Mouse (Mus musculus) stomach, embryonic 14.5 days (tissue): ENCODE results near the gene Cdkl1. TPM values are rescaled to one million over a fixed set of nuclear protein-coding genes. Genes with fewer than 3 reads are reported as not detected.

Experiments used
- ATAC-seq: fragments of 200-750 bp; cut with Nextera tagmentation; 2 replicates; pipeline ENCODE4 v1.8.0; 2017; ENCODE audit warnings: low read depth, moderate TSS enrichment; ENCODE audit not compliant: insufficient number of reproducible peaks, insufficient read depth, low FRiP score
- H3K27ac ChIP-seq: fragments of 300-500 bp; sonication (generic); 2 replicates; pipeline ENCODE4 v1.5.1; 2014; ENCODE audit warnings: mild to moderate bottlenecking, low read length, moderate library complexity, mixed read lengths
- H3K27me3 ChIP-seq: fragments of 300-500 bp; sonication (generic); 2 replicates; pipeline ENCODE4 v1.6.1; 2014; ENCODE audit warnings: low read length, control low read depth, mixed read lengths; ENCODE audit not compliant: control insufficient read depth, insufficient read depth
- H3K36me3 ChIP-seq: fragments of 300-500 bp; sonication (generic); 2 replicates; pipeline ENCODE4 v1.6.1; 2014; ENCODE audit warnings: mild to moderate bottlenecking, control low read depth, low read length, moderate library complexity, mixed read lengths; ENCODE audit not compliant: control insufficient read depth, insufficient read depth
- H3K4me1 ChIP-seq: fragments of 300-500 bp; sonication (generic); 2 replicates; pipeline ENCODE4 v1.6.1; 2014; ENCODE audit warnings: low read length, control low read depth, mixed read lengths; ENCODE audit not compliant: control insufficient read depth, insufficient read depth
- H3K4me2 ChIP-seq: fragments of 300-500 bp; sonication (generic); replicated peaks from 2 replicates; pipeline ENCODE4 v1.6.1; 2014; ENCODE audit warnings: low read depth, low read length, control low read depth
- H3K4me3 ChIP-seq: fragments of 300-500 bp; sonication (generic); 2 replicates; pipeline ENCODE4 v1.5.1; 2014; ENCODE audit warnings: low read depth, low read length, control low read depth
- H3K9ac ChIP-seq: fragments of 300-500 bp; sonication (generic); replicated peaks from 2 replicates; pipeline ENCODE4 v1.6.1; 2014; ENCODE audit warnings: low read depth, mild to moderate bottlenecking, control low read depth, low read length, moderate library complexity, mixed read lengths
- H3K9me3 ChIP-seq: fragments of 300-500 bp; sonication (generic); 2 replicates; pipeline ENCODE4 v1.6.1; 2016; ENCODE audit warnings: low read depth, low read length, control low read depth; ENCODE audit not compliant: control insufficient read depth
- WGBS: fragments of 180-500 bp; shearing (Covaris S2); extraction: QIAGEN DNeasy Blood & Tissue Kit; methylation state at CpG from one replicate; pipeline ENCODE4 v1.1.7; 2014; 5-methylcytosine and 5-hydroxymethylcytosine counted together
- polyA plus RNA-seq: library from polyadenylated mRNA; unstranded; fragments of >200 nt; fragmentation: Nextera tagmentation; extraction: Ambion mirVana; gene quantifications from 2 replicates; pipeline ENCODE4 v1.2.1, GENCODE M21; 2014

Gene Cdkl1
- polyA plus RNA-seq, 1 experiment from 2014 or later: 1.1 TPM

DNA sequence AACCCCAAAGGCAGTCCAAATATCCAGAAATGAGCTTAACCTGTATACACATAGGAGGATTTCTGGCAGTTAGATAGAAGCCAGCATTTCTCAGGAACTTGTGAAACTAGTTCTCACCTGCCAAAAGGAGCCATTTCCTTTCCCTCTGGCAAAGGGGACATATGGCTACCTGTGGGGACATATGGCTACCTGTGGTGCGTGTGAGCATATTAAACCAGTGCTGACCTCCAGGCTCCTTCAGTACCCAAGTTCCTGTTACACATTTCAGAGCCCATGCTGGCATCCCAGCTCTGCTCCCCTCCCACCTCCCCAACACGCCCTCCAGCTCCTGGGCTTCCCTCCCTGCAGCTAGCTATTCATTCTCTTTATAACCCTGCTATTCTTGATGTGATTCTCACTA, 22.5 kb upstream of the Cdkl1 start:
- H3K4me3 ChIP-seq: no peak overlapping the region
- H3K27me3 ChIP-seq: no peaks in the 10 kb centered on the region
- H3K27ac ChIP-seq: no peak overlapping the region
- H3K4me1 ChIP-seq: peaks cover 15% of the 10 kb centered on the region; the same call in 1 of the 2 replicates
- no peaks in the 10 kb centered on the region for H3K9me3 ChIP-seq
- H3K4me2 ChIP-seq: no peak overlapping the region
- H3K36me3 ChIP-seq: peaks cover 31% of the 10 kb centered on the region
- 66% methylated on average over 2 of the region's 2 CpGs for WGBS
- no peak for ATAC-seq
- no peak overlapping the region for H3K9ac ChIP-seq

GRCm38 (mm10) chr12:69812986-69813385, 21.9 kb upstream of the Cdkl1 start:
- Histone ChIP-seq H3K4me2 (no peak overlapping the region), H3K4me3 (no peak overlapping the region), H3K9ac (no peak overlapping the region), H3K4me1 (peaks cover 15% of the 10 kb centered on the region; the same call in 1 of the 2 replicates), H3K27ac (no peak overlapping the region), H3K36me3 (peaks cover 30% of the 10 kb centered on the region), H3K27me3 (no peaks in the 10 kb centered on the region), H3K9me3 (no peaks in the 10 kb centered on the region)
- WGBS: 48% methylated on average over 3 of the region's 3 CpGs
- ATAC-seq: no peak

GRCm38 (mm10) chr12:69811976-69812375, 20.9 kb upstream of the Cdkl1 start:
- Histone ChIP-seq H3K9ac (no peak overlapping the region), H3K27ac (no peak overlapping the region), H3K4me1 (peaks cover 15% of the 10 kb centered on the region; the same call in 1 of the 2 replicates), H3K36me3 (peaks cover 21% of the 10 kb centered on the region), H3K4me2 (no peak overlapping the region), H3K4me3 (no peak overlapping the region), H3K27me3 (no peaks in the 10 kb centered on the region), H3K9me3 (no peaks in the 10 kb centered on the region)
- WGBS: 27% methylated on average over 1 of the region's 1 CpGs
- ATAC-seq: no peak

- Histone ChIP-seq H3K4me1 (peaks cover 13% of the 10 kb centered on the region; the same call in 1 of the 2 replicates), H3K9me3 (no peaks in the 10 kb centered on the region), H3K4me2 (no peak overlapping the region), H3K36me3 (peaks cover 17% of the 10 kb centered on the region), H3K27me3 (no peaks in the 10 kb centered on the region), H3K27ac (no peak overlapping the region), H3K9ac (no peak overlapping the region), H3K4me3 (no peak overlapping the region)
- no peak for ATAC-seq
- 60% methylated on average over 3 of the region's 3 CpGs for WGBS
Observed at GRCm38 (mm10) chr12:69809439-69809838, 18.4 kb upstream of the Cdkl1 start.

DNA sequence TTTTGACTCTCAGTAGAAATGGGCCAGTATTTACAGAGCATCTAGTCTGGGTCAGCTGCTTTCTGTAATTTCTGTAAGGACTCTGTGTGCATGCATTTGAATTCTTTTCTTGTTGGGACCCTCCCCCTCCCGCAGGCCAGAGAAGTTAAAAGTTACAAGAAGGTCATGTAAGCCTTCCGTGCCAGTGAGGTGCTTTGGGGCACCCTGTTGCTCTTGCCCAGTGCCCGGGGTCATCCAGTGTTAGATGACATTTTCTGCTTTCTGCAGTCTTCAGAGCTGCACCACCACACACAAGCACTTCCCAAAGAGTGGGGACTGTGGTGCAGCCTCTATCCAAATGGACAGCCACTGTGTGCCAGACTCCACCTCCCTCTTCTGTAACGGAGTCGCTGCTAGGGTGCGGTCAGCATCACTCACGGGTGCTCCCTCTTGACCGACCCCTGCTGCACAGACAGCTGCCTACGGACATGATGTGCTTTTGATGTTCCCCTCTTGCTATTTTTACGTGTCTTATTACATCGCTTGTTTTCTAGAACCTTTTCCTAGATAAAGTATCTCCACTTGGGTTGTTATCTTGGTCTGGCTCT, 16.4 kb upstream of the Cdkl1 start:
- Histone ChIP-seq H3K9me3 (no peaks in the 10 kb centered on the region), H3K9ac (no peak overlapping the region), H3K36me3 (peaks cover 17% of the 10 kb centered on the region), H3K4me1 (no peaks in the 10 kb centered on the region), H3K27me3 (no peaks in the 10 kb centered on the region), H3K4me2 (no peak overlapping the region), H3K4me3 (no peak overlapping the region), H3K27ac (no peak overlapping the region)
- 71% methylated on average over 11 of the region's 11 CpGs for WGBS
- no peak for ATAC-seq

- Histone ChIP-seq H3K36me3 (peaks cover 17% of the 10 kb centered on the region), H3K9ac (no peak overlapping the region), H3K27me3 (no peaks in the 10 kb centered on the region), H3K4me2 (no peak overlapping the region), H3K4me1 (no peaks in the 10 kb centered on the region), H3K4me3 (no peak overlapping the region), H3K27ac (no peak overlapping the region), H3K9me3 (no peaks in the 10 kb centered on the region)
- ATAC-seq: no peak
- 87% methylated on average over 6 of the region's 6 CpGs for WGBS
Observed at GRCm38 (mm10) chr12:69805148-69805547, 14.1 kb upstream of the Cdkl1 start.

DNA sequence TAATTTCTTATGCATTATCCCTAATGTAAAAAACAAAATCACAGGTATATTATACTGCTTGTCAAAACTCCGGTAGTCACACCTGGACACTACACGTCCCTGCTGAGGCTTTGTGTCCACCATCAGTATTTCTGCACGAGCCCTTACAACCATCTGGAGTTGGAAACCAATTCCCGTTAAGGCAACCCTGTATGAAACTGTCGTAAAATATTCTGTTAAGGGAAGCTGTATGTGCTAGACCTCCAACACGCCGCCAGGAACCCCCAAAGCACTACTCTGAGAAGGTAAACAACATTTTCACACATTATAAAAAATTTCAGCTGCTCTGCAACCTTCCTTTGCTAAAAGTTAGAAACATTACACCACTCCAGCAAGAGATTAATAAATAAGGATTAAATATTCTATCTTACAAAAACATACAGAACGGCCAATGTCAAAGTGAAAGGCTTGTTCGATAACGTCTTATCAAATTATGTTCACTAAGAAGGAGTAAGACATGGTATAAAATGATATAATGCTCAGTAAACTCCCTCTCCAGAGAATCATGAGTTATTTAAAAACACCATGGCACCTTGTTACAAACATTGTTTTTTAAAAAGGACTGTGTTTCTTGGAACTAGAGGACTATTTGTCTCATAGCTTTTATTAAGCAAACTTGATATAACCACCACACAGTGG, 13.5 kb upstream of the Cdkl1 start:
- Histone ChIP-seq H3K27ac (no peak overlapping the region), H3K36me3 (peaks cover 17% of the 10 kb centered on the region), H3K4me3 (no peak overlapping the region), H3K27me3 (no peaks in the 10 kb centered on the region), H3K4me2 (no peak overlapping the region), H3K9me3 (no peaks in the 10 kb centered on the region), H3K4me1 (no peaks in the 10 kb centered on the region), H3K9ac (no peak overlapping the region)
- no peak for ATAC-seq
- whole genome bisulfite sequencing: 92% methylated on average over 10 of the region's 10 CpGs

GRCm38 (mm10) chr12:69803196-69803595, 12.1 kb upstream of the Cdkl1 start:
- H3K36me3 ChIP-seq: peaks cover 13% of the 10 kb centered on the region
- H3K4me1 ChIP-seq: no peaks in the 10 kb centered on the region
- no peaks in the 10 kb centered on the region for H3K9me3 ChIP-seq
- no peak overlapping the region for H3K4me3 ChIP-seq
- 92% methylated on average over 6 of the region's 6 CpGs for WGBS
- no peak for ATAC-seq
- H3K4me2 ChIP-seq: no peak overlapping the region
- H3K9ac ChIP-seq: no peak overlapping the region
- no peaks in the 10 kb centered on the region for H3K27me3 ChIP-seq
- no peak overlapping the region for H3K27ac ChIP-seq
